Mouse (Mus musculus) cerebellum, adult 9-11 months (tissue): ENCODE measurements around the gene Pold1.

Source experiments
- DNase-seq: peaks from one replicate; pipeline ENCODE4 v3.0.0; 2022

Gene Pold1

GRCm38 (mm10) chr7:44576333-44576844 lies 27.7 kb upstream of the Pold1 start:
- no peak for DNase-seq

GRCm38 (mm10) chr7:44572956-44573484 lies 24.4 kb upstream of the Pold1 start:
- DNase-seq = no peak

GRCm38 (mm10) chr7:44572213-44572701 lies 23.6 kb upstream of the Pold1 start, which contains the start of gene Napsa:
Napsa (plus strand) TSS chr7:44572380.
- DNase-seq = no peak

GRCm38 (mm10) chr7:44571811-44572210 lies 23.2 kb upstream of the Pold1 start:
- DNase-seq = no peak

- DNase-seq = no peak
Observed at GRCm38 (mm10) chr7:44570989-44571388, 22.3 kb upstream of the Pold1 start.

GRCm38 (mm10) chr7:44568803-44569202 lies 20.2 kb upstream of the Pold1 start:
- DNase-seq = no peak

GRCm38 (mm10) chr7:44565414-44565813 lies 16.8 kb upstream of the Pold1 start:
- no peak for DNase-seq

- DNase-seq = no peak
Observed at GRCm38 (mm10) chr7:44564486-44564885, 15.8 kb upstream of the Pold1 start.

GRCm38 (mm10) chr7:44563284-44563683 lies 14.6 kb upstream of the Pold1 start:
- DNase-seq = no peak

- DNase-seq = peak; percentile 78
Observed at GRCm38 (mm10) chr7:44560435-44561400, 12.1 kb upstream of the Pold1 start.

GRCm38 (mm10) chr7:44557629-44558028 lies 9.0 kb upstream of the Pold1 start:
- no peak for DNase-seq

GRCm38 (mm10) chr7:44553826-44554225 lies 5.2 kb upstream of the Pold1 start, which contains the start of gene Nr1h2:
Nr1h2 (minus strand) TSS chr7:44553951.
- peak; percentile 93 for DNase-seq

GRCm38 (mm10) chr7:44553196-44553764 lies 4.6 kb upstream of the Pold1 start:
- DNase-seq = peak; percentile 73

- peak; percentile 45 for DNase-seq
Observed at GRCm38 (mm10) chr7:44552141-44552908, 3.7 kb upstream of the Pold1 start.

GRCm38 (mm10) chr7:44551731-44552130 lies 3.1 kb upstream of the Pold1 start:
- peak; percentile 68 for DNase-seq

- DNase-seq = peak; percentile 49
Observed at GRCm38 (mm10) chr7:44551301-44551700, 2.7 kb upstream of the Pold1 start.

- peak; percentile 54 for DNase-seq
Observed at GRCm38 (mm10) chr7:44550409-44550678, 1.7 kb upstream of the Pold1 start.

- peak; percentile 69 for DNase-seq
Observed at GRCm38 (mm10) chr7:44549621-44550408, 1.2 kb upstream of the Pold1 start.

- DNase-seq = peak; percentile 57
Observed at GRCm38 (mm10) chr7:44547725-44548124, 924 bp downstream of the Pold1 start.

GRCm38 (mm10) chr7:44547041-44547440 lies 1.6 kb downstream of the Pold1 start:
- no peak for DNase-seq

GRCm38 (mm10) chr7:44546274-44546673 lies 2.4 kb downstream of the Pold1 start:
- no peak for DNase-seq

- DNase-seq = no peak
Observed at GRCm38 (mm10) chr7:44543071-44543470, 5.6 kb downstream of the Pold1 start.
